Mouse (Mus musculus): ENCODE measurements around the gene Ccdc142. TPM values are rescaled to one million over a fixed set of nuclear protein-coding genes. Genes with fewer than 3 reads are reported as not detected.

Ccdc142 gene
- polyA plus RNA-seq, 1 experiment from 2014 or later: 4.3 TPM

DNA sequence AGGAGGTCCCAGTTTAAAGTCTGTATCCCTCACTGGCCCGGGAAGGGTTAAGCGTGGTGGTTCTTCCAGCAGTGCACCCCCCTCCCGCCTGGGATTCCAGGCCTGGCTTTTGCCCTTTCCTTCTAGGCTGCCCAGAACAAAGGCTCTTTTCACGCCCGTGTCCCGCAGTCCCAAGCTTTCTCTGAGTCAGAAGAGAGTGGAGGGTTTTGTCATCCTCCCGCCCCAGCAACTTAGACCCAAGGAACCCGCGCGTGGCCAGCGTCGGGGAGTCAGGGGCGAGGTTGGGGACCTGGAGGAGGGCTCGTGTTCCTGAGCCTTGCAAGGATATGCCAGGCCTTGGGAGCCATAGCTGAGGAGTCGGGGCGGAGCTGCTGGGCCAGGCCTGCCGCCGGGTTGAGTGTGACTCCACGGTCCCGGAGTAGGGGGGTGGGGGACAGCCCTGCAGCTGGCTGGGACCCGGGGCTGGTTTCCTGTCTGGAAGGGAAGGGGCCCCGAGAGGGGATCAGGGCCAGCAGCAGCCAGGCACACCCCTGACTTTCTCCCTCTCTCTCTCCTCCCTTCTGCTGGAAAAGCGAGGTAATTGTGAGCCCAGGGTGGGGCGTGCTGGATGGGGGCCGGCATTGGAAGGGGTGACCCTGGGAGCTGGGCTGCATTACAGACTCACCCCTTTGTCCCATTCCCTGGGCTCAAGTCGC lies 35.6 kb downstream of the Ccdc142 start:
- peaks cover 10% of the 10 kb centered on the region; the same call in 1 of the 2 replicates for H3K27me3 ChIP-seq (replicated peaks)
- peaks cover 47% of the 10 kb centered on the region for H3K4me1 ChIP-seq
- H3K27ac ChIP-seq: peak overlapping the region; percentile 92
- peak overlapping the region; percentile 45 for H3K4me3 ChIP-seq
- ATAC-seq (ENCODE audit: low FRiP score, low read depth): peak; percentile 85
- H3K4me2 ChIP-seq (replicated peaks): peak overlapping the region; percentile 69
- H3K9me3 ChIP-seq: no peaks in the 10 kb centered on the region
- H3K36me3 ChIP-seq: no peaks in the 10 kb centered on the region
- H3K9ac ChIP-seq: peak overlapping the region; percentile 83
- WGBS: under 1% methylated on average over 26 of the region's 26 CpGs

DNA sequence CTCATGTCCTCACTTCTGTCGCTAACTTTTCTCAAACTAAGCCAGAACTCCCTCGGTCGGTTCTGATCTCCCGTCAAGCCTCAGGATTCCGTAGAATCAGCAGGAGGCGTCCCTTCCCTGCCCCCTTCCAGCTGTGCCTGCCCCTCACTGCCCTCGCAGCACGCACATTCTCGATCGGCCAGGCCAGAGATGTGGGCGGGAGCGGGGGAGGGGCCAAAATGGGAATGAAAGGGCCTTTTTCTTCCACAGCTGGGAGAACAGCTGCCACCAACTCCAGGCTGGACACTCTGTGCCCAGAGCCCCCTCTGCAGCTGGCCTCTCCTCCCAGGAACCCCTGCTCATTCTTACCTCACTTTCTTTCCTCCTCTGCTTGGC lies 36.2 kb downstream of the Ccdc142 start:
- Histone ChIP-seq H3K27ac (peak overlapping the region; percentile 92), H3K27me3 (replicated peaks) (peaks cover 10% of the 10 kb centered on the region; the same call in 1 of the 2 replicates), H3K36me3 (no peaks in the 10 kb centered on the region), H3K4me3 (peak overlapping the region; percentile 45), H3K4me1 (peaks cover 52% of the 10 kb centered on the region), H3K9me3 (no peaks in the 10 kb centered on the region), H3K9ac (peak overlapping the region; percentile 83), H3K4me2 (replicated peaks) (peak overlapping the region; percentile 69)
- under 1% methylated on average over 12 of the region's 12 CpGs for WGBS
- peak; percentile 67 for ATAC-seq (ENCODE audit: low FRiP score, low read depth)

DNA sequence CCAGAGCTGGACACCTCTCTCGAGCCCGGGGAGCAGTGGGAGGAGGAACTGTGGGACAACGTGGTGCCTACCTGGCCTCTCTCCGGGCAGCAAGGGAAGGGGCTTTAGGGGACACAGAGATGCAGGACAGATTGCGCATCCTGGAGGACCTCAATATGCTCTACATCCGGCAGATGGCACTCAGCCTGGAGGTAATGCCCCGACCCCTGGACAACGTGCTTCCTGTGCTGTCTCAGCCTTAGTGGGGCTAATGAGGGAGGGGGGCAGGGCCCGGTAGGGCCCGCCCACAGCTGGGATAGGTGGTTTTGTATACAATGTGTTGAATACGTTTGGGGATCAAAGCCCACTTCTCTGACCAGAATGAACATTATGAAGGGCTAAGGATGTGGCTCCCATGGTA lies 36.7 kb downstream of the Ccdc142 start:
- peak; percentile 25 for ATAC-seq (ENCODE audit: low FRiP score, low read depth)
- H3K4me3 ChIP-seq: peak overlapping the region; percentile 45
- peak overlapping the region; percentile 83 for H3K9ac ChIP-seq
- peak overlapping the region; percentile 92 for H3K27ac ChIP-seq
- H3K4me1 ChIP-seq: peaks cover 57% of the 10 kb centered on the region
- no peaks in the 10 kb centered on the region for H3K9me3 ChIP-seq
- H3K36me3 ChIP-seq: no peaks in the 10 kb centered on the region
- WGBS: under 1% methylated on average over 11 of the region's 11 CpGs
- peak overlapping the region; percentile 69 for H3K4me2 ChIP-seq (replicated peaks)
- H3K27me3 ChIP-seq (replicated peaks): peaks cover 10% of the 10 kb centered on the region; the same call in 1 of the 2 replicates

DNA sequence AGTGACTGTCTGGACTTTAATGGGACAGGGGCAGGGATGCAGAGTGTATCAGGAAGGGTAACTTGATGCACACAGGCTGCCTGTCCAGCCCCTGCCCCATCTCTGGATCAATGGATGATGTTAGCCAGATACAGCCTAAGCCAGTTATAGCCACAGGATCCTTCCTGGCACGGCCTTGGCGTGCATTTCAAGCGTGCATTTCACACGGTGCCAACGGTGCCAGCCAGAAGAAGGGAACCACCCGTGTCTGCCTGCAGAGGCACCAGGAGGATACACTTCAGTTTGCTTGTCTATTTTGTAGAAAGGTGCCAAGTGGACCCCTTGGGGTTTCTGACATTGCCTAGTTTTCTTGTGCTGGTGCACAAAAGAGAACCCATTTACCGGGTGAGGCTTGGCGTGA lies 38.6 kb downstream of the Ccdc142 start:
- Histone ChIP-seq H3K27me3 (replicated peaks) (peaks cover 10% of the 10 kb centered on the region; the same call in 1 of the 2 replicates), H3K4me3 (no peak overlapping the region), H3K4me1 (peaks cover 58% of the 10 kb centered on the region), H3K9me3 (no peaks in the 10 kb centered on the region), H3K36me3 (no peaks in the 10 kb centered on the region), H3K9ac (no peak overlapping the region), H3K27ac (no peak overlapping the region), H3K4me2 (replicated peaks) (no peak overlapping the region)
- WGBS: 94% methylated on average over 8 of the region's 8 CpGs
- ATAC-seq (ENCODE audit: low FRiP score, low read depth): no peak

DNA sequence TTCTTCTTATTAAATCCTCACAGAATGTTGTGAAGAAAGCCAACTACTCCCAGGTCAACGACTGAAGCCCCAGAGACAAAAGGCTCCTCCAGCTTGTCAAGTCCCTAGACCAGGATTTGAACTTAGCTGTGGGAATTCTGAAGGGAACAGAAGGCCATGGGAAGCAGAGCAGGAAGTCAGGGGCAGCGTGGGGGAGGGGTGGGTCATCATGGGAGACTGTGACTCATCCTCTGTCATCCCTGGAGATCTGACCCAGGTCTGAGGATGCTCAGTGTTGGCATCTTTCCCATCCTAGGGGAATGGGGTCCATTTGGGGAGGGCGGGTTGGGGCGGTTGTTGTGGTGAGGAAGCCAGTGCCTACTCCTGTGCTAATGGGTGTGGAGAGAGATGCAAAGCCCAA lies 40.2 kb downstream of the Ccdc142 start:
- Histone ChIP-seq H3K9me3 (no peaks in the 10 kb centered on the region), H3K4me2 (replicated peaks) (peak overlapping the region; percentile 73), H3K4me1 (peaks cover 44% of the 10 kb centered on the region), H3K9ac (peak overlapping the region; percentile 55; the same call in 1 of the 2 replicates), H3K36me3 (no peaks in the 10 kb centered on the region; the same call in 1 of the 2 replicates), H3K4me3 (no peak overlapping the region), H3K27me3 (replicated peaks) (no peaks in the 10 kb centered on the region), H3K27ac (no peak overlapping the region)
- 37% methylated on average over 4 of the region's 4 CpGs for WGBS
- no peak for ATAC-seq (ENCODE audit: low FRiP score, low read depth)

DNA sequence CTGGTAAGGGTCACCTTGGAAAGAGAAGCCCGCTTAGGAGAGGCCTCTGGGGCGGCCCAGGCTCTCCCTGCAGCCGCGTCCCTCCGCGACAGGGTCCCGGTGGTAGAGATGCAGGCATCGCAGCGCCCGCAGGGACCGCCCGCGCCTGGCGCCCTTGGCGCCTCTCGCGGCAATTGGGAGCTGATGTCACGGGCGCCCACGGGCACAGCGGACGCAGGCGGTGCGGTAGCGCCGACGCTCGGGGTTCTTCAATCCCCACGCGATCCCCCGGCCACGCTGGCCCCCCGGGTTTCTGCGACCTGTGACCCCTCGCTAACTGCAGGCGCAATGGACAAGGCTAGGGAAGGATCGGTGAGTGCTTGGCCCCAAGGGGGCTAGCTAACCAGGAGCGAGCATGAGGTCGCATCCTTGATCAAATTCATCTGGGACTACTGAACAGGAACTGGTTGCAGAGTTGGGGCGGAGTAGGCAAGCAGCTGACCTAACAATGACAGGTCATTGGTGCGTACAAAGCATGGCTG lies 40.9 kb downstream of the Ccdc142 start:
- ATAC-seq (ENCODE audit: low FRiP score, low read depth): no peak
- Histone ChIP-seq H3K4me3 (peak overlapping the region; percentile 29), H3K27me3 (replicated peaks) (no peaks in the 10 kb centered on the region), H3K4me1 (peaks cover 37% of the 10 kb centered on the region), H3K9me3 (no peaks in the 10 kb centered on the region), H3K9ac (peak overlapping the region; percentile 55), H3K4me2 (replicated peaks) (peak overlapping the region; percentile 73), H3K36me3 (peaks cover 6% of the 10 kb centered on the region), H3K27ac (no peak overlapping the region)
- 3% methylated on average over 41 of the region's 41 CpGs for WGBS

DNA sequence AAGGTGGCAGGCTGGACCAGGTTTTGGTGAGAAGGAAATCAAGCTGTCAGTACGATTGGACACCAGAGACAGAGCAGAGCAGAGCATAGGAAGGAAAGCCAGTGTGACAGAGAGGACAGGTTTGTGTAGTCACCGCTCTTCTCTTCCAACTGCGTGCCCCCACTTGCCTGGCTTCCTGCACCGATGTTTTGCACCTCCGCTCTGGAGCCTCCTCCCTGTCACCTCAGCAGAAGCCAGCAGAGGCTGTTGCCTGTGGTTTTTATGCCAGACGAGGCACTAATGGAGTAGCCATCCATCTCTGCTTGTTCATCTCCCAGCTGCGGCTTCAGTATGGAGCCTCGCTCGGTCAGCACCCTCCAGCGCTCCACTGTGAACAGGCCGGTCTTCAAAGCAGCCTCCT lies 41.5 kb downstream of the Ccdc142 start:
- ATAC-seq (ENCODE audit: low FRiP score, low read depth): peak; percentile 15; the same call in 1 of the 2 replicates
- H3K4me2 ChIP-seq (replicated peaks): peak overlapping the region; percentile 73
- H3K36me3 ChIP-seq: peaks cover 12% of the 10 kb centered on the region
- no peak overlapping the region for H3K9ac ChIP-seq
- no peak overlapping the region for H3K27ac ChIP-seq
- 52% methylated on average over 11 of the region's 11 CpGs for WGBS
- H3K4me1 ChIP-seq: peaks cover 32% of the 10 kb centered on the region
- H3K4me3 ChIP-seq: no peak overlapping the region
- no peaks in the 10 kb centered on the region for H3K9me3 ChIP-seq
- H3K27me3 ChIP-seq (replicated peaks): no peaks in the 10 kb centered on the region

DNA sequence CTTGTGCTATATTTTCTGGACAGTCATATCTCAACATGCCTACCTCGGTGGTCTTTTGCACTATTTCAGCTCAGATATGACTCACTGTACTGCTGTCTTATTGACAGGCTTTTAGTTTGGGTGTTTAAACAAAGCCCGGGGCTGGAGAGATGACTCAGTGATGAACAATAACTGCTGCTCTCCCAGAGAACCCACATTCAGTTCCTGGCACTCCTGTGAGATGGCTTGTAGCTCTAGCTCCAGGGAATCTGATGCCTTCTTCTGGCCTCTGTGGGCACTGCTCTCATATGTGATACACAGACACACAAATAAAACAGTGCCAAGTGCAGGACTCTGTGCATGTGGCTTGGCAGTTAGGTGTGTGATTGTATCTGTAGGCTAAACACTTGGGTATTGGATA lies 43.8 kb downstream of the Ccdc142 start:
- Histone ChIP-seq H3K9ac (no peak overlapping the region), H3K4me1 (peaks cover 21% of the 10 kb centered on the region), H3K4me2 (replicated peaks) (no peak overlapping the region), H3K27ac (no peak overlapping the region), H3K4me3 (no peak overlapping the region), H3K36me3 (peaks cover 33% of the 10 kb centered on the region), H3K27me3 (replicated peaks) (no peaks in the 10 kb centered on the region), H3K9me3 (no peaks in the 10 kb centered on the region)
- 85% methylated on average over 2 of the region's 2 CpGs for WGBS
- no peak for ATAC-seq (ENCODE audit: low FRiP score, low read depth)

DNA sequence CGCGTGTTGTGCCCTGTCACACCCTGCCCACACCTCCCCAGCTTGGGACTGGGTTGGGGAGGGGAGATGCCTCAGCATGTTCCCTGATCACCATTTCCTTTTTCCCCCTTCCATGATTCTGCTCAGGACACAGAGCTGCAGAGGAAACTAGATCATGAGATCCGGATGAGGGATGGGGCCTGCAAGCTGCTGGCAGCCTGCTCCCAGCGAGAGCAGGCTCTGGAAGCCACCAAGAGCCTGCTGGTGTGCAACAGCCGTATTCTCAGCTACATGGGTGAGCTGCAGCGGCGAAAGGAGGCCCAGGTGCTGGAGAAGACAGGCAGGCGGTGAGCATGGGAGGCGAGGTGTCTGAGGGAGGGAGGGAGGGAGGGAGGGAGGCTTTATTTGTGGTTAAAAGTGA lies 44.4 kb downstream of the Ccdc142 start:
- H3K27ac ChIP-seq: no peak overlapping the region

DNA sequence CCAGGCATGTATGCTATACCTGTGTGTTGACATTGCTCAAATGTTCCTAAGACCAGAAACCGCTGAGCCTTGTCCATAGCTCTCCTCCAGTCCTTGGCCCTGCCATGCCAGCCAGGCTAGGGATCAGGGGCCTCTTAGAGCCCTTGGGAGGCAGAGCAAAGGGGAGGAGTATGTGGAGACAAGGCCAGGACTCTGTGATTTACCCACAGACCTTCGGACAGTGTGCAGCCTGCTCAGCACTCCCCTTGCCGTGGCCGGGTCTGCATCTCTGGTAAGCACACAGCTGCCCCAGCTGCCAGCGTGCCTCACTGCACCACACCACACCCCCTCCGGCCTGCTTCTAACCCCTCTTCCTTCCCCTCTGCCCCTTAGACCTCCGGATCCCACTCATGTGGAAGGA lies 45.9 kb downstream of the Ccdc142 start:
- no peaks in the 10 kb centered on the region for H3K27me3 ChIP-seq (replicated peaks)
- no peaks in the 10 kb centered on the region for H3K9me3 ChIP-seq
- peaks cover 53% of the 10 kb centered on the region for H3K36me3 ChIP-seq
- no peak overlapping the region for H3K4me2 ChIP-seq (replicated peaks)
- no peak overlapping the region for H3K9ac ChIP-seq
- H3K4me1 ChIP-seq: peaks cover 16% of the 10 kb centered on the region
- H3K27ac ChIP-seq: no peak overlapping the region
- 55% methylated on average over 7 of the region's 7 CpGs for WGBS
- ATAC-seq (ENCODE audit: low FRiP score, low read depth): no peak
- no peak overlapping the region for H3K4me3 ChIP-seq

More for the DNA sequence above, 44.4 kb downstream of the Ccdc142 start:
- peaks cover 39% of the 10 kb centered on the region for H3K36me3 ChIP-seq
- H3K4me3 ChIP-seq: no peak overlapping the region
- no peaks in the 10 kb centered on the region for H3K9me3 ChIP-seq
- WGBS: 83% methylated on average over 9 of the region's 9 CpGs
- no peak for ATAC-seq (ENCODE audit: low FRiP score, low read depth)
- peaks cover 21% of the 10 kb centered on the region for H3K4me1 ChIP-seq
- no peak overlapping the region for H3K4me2 ChIP-seq (replicated peaks)
- no peak overlapping the region for H3K9ac ChIP-seq
- no peaks in the 10 kb centered on the region for H3K27me3 ChIP-seq (replicated peaks)

DNA sequence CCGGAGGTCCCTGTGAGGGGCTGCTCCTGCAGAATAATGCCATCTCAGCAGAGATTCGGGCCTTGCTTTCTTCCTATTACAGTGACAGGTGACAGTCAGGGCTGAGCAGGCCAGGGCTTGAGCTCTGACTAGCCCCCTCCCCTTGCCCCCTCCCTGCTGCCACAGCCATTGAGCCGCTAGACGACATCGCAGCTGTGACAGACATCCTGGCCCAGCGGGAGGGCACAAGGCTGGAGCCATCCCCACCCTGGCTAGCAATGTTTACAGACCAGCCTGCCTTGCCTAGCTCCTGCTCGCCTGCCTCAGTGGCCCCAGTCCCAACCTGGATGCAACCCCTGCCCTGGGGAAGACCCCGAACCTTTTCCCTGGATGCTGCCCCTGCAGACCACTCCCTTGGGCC lies 50.3 kb downstream of the Ccdc142 start:
- Histone ChIP-seq H3K27ac (no peak overlapping the region), H3K9me3 (no peaks in the 10 kb centered on the region), H3K27me3 (replicated peaks) (no peaks in the 10 kb centered on the region), H3K9ac (no peak overlapping the region), H3K4me2 (replicated peaks) (peak overlapping the region; percentile 16; the same call in 1 of the 2 replicates), H3K36me3 (peaks cover 62% of the 10 kb centered on the region), H3K4me1 (peaks cover 23% of the 10 kb centered on the region), H3K4me3 (no peak overlapping the region)
- 34% methylated on average over 8 of the region's 8 CpGs for WGBS
- no peak for ATAC-seq (ENCODE audit: low FRiP score, low read depth)

DNA sequence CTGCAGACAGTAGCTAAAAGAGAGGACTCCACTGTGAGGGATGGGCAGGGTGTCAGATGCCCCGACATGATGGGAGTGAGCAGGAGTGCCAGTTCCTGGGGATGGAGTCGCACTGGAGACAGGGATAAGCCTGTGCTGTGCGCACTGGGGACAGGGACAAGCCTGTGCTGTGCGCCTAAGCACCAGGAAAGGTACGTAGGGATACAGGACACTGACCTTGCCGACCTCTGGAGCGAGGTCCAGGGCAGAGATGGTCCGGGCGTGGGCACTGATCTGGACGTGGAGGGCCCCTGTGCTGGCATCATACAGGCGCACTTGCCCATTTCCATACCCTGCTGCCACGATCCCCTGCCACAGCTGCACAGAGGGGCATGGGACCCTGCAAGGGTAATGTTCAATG lies 51.6 kb downstream of the Ccdc142 start:
- 91% methylated on average over 12 of the region's 12 CpGs for WGBS
- Histone ChIP-seq H3K27ac (no peak overlapping the region), H3K27me3 (replicated peaks) (no peaks in the 10 kb centered on the region), H3K4me2 (replicated peaks) (no peak overlapping the region), H3K9ac (no peak overlapping the region), H3K9me3 (no peaks in the 10 kb centered on the region), H3K4me3 (no peak overlapping the region), H3K4me1 (peaks cover 23% of the 10 kb centered on the region), H3K36me3 (peaks cover 49% of the 10 kb centered on the region)
- no peak for ATAC-seq (ENCODE audit: low FRiP score, low read depth)

DNA sequence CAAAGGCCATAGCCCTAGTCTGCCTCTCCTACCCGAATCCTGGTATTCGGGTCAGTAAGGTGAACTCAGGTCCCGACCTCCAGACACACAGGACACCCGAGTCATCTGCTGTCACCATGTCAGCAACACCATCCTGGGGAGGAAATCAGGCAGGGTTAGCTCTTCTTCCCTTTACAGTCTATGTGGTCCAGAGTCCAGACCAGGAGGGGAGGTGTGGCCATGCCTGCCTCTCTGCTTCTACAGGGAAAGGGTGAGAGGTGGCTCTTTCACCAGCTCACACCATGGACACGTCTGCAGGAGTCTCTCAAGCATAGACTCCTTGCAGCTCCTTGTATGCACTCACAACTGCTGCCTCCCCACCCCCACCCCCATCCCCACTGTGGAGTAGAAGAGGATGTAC lies 52.1 kb downstream of the Ccdc142 start:
- Histone ChIP-seq H3K27me3 (replicated peaks) (no peaks in the 10 kb centered on the region), H3K27ac (no peak overlapping the region), H3K36me3 (peaks cover 46% of the 10 kb centered on the region), H3K9ac (no peak overlapping the region), H3K4me1 (peaks cover 23% of the 10 kb centered on the region), H3K4me3 (no peak overlapping the region), H3K4me2 (replicated peaks) (no peak overlapping the region), H3K9me3 (no peaks in the 10 kb centered on the region)
- WGBS: 74% methylated on average over 5 of the region's 5 CpGs
- no peak for ATAC-seq (ENCODE audit: low FRiP score, low read depth)
